Mouse (Mus musculus): ENCODE data around the gene Peak1.

- no peak for TF ChIP-seq FLI1 (IDR thresholded peaks at IDR 0.05; ENCODE audit: low read length)
- no peak for TF ChIP-seq GATA1 (IDR thresholded peaks at IDR 0.05; ENCODE audit: borderline replicate concordance, low read length)
Measured at GRCm38 (mm10) chr9:56439699-56440098, 21.8 kb upstream of the Peak1 start.
